Mouse (Mus musculus) testis, adult 2 months (tissue): ENCODE results near the gene Gm28434.

Experiments used
- CTCF ChIP-seq: fragments of 200-500 bp; IDR thresholded peaks from 2 replicates; pipeline ENCODE4 v1.5.1; 2012; ENCODE audit warnings: low read depth, mild to moderate bottlenecking, inconsistent platforms, low read length, moderate library complexity; ENCODE audit not compliant: control insufficient read depth, insufficient read depth, insufficient replicate concordance
- POLR2A ChIP-seq: fragments of 200-500 bp; IDR thresholded peaks from 2 replicates; pipeline ENCODE4 v1.6.1; 2012; ENCODE audit warnings: low read depth, mild to moderate bottlenecking, inconsistent platforms, low read length, moderate library complexity; ENCODE audit not compliant: control insufficient read depth

GRCm38 (mm10) chr5:87925372-87925771 lies 43.9 kb upstream of the Gm28434 start, which contains the start of gene Csn3:
- no peak for TF ChIP-seq CTCF
- no peak for TF ChIP-seq POLR2A
